Mouse (Mus musculus): ENCODE data around the gene Olfr1339. TPM values are rescaled to one million over a fixed set of nuclear protein-coding genes. Genes with fewer than 3 reads are reported as not detected.

Gene Olfr1339
- total RNA-seq (2014; rRNA removed), result not detected in 2 replicates
- not detected in 2 replicates for polyA plus RNA-seq (2015; fragmentation: Nextera tagmentation; extraction: Ambion mirVana)

GRCm38 (mm10) chr4:118731875-118732274 lies at the start of gene Olfr1339:
Olfr1339 (plus strand) TSS chr4:118732175.
- WGBS, result 100% methylated on average over 1 of the region's 1 CpGs
- no peak within 1 kb of the TSS for H3K4me3 ChIP-seq (ENCODE audit: low read depth, low read length)
- H3K27me3 ChIP-seq (ENCODE audit: insufficient read depth, low read length), result no peaks in the 10 kb centered on the region
- no peak for DNase-seq
- no peaks in the 10 kb centered on the region for H3K36me3 ChIP-seq (ENCODE audit: insufficient read depth)
- no peak for TF ChIP-seq CTCF (IDR thresholded peaks at IDR 0.05; ENCODE audit: low read depth)
- H3K4me1 ChIP-seq (ENCODE audit: insufficient read depth), result no peaks in the 10 kb centered on the region
- no peaks in the 10 kb centered on the region for H3K9me3 ChIP-seq (ENCODE audit: low read length)
- ATAC-seq, result no peak
- no peak within 1 kb of the TSS for H3K27ac ChIP-seq (ENCODE audit: low read depth, low read length)
- no peak within 1 kb of the TSS for H3K4me2 ChIP-seq (ENCODE audit: low read depth)
- H3K9ac ChIP-seq, result no peak within 1 kb of the TSS

DNA sequence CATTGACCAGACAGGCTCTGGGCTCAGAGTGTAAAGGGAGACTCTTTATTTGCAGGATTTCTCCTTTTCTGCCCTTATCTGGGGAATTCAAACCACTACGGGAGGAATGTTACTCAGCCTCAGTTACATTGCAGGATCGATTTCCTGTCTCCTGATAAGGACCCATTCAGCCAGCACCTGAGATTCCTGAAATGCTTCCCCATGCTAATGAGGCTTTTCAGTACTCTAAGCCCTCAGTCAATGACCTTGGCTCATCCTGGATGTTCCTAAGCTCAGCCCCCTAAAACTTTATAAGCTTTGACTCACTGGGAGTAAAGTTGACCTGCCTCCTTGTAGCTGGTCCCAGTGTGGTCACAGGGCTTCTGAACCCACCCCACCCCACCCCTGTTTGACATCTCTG lies 44.9 kb upstream of the Olfr1339 start:
- WGBS, result 83% methylated on average over 2 of the region's 2 CpGs
- H3K27me3 ChIP-seq (ENCODE audit: insufficient read depth, low read length), result no peaks in the 10 kb centered on the region
- ATAC-seq, result no peak
- no peak overlapping the region for H3K4me2 ChIP-seq (ENCODE audit: low read depth)
- H3K9me3 ChIP-seq (ENCODE audit: low read length), result no peaks in the 10 kb centered on the region
- no peaks in the 10 kb centered on the region for H3K4me1 ChIP-seq (ENCODE audit: insufficient read depth)
- no peaks in the 10 kb centered on the region for H3K36me3 ChIP-seq (ENCODE audit: insufficient read depth)
- H3K9ac ChIP-seq, result no peak overlapping the region
- H3K4me3 ChIP-seq (ENCODE audit: low read depth, low read length), result no peak overlapping the region
- DNase-seq, result no peak
- no peak for TF ChIP-seq CTCF (IDR thresholded peaks at IDR 0.05; ENCODE audit: low read depth)
- H3K27ac ChIP-seq (ENCODE audit: low read depth, low read length), result no peak overlapping the region

GRCm38 (mm10) chr4:118692412-118692973 lies 39.5 kb upstream of the Olfr1339 start, which contains the start of gene Olfr1342:
Olfr1342 (minus strand) TSS chr4:118692756.
- no peak within 1 kb of the TSS for H3K4me3 ChIP-seq (ENCODE audit: low read depth, low read length)
- no peak within 1 kb of the TSS for H3K27ac ChIP-seq (ENCODE audit: low read depth, low read length)
- ATAC-seq (no peak), DNase-seq (no peak)
- no peak within 1 kb of the TSS for H3K4me2 ChIP-seq (ENCODE audit: low read depth)
- TF ChIP-seq CTCF (IDR thresholded peaks at IDR 0.05; ENCODE audit: low read depth), result no peak
- WGBS, result 49% methylated on average over 12 of the region's 12 CpGs
- H3K4me1 ChIP-seq (ENCODE audit: insufficient read depth), result no peaks in the 10 kb centered on the region
- no peak within 1 kb of the TSS for H3K9ac ChIP-seq
- H3K27me3 ChIP-seq (ENCODE audit: insufficient read depth, low read length), result no peaks in the 10 kb centered on the region
- no peaks in the 10 kb centered on the region for H3K36me3 ChIP-seq (ENCODE audit: insufficient read depth)
- no peaks in the 10 kb centered on the region for H3K9me3 ChIP-seq (ENCODE audit: low read length)

GRCm38 (mm10) chr4:118693812-118694211 lies 38.2 kb upstream of the Olfr1339 start:
- no peaks in the 10 kb centered on the region for H3K36me3 ChIP-seq (ENCODE audit: insufficient read depth)
- ATAC-seq (no peak), DNase-seq (no peak)
- no peaks in the 10 kb centered on the region for H3K27me3 ChIP-seq (ENCODE audit: insufficient read depth, low read length)
- no peak overlapping the region for H3K4me3 ChIP-seq (ENCODE audit: low read depth, low read length)
- no peak for TF ChIP-seq CTCF (IDR thresholded peaks at IDR 0.05; ENCODE audit: low read depth)
- H3K9me3 ChIP-seq (ENCODE audit: low read length), result no peaks in the 10 kb centered on the region
- H3K27ac ChIP-seq (ENCODE audit: low read depth, low read length), result no peak overlapping the region
- 25% methylated on average over 2 of the region's 2 CpGs for WGBS
- H3K9ac ChIP-seq, result no peak overlapping the region
- no peak overlapping the region for H3K4me2 ChIP-seq (ENCODE audit: low read depth)
- H3K4me1 ChIP-seq (ENCODE audit: insufficient read depth), result no peaks in the 10 kb centered on the region

DNA sequence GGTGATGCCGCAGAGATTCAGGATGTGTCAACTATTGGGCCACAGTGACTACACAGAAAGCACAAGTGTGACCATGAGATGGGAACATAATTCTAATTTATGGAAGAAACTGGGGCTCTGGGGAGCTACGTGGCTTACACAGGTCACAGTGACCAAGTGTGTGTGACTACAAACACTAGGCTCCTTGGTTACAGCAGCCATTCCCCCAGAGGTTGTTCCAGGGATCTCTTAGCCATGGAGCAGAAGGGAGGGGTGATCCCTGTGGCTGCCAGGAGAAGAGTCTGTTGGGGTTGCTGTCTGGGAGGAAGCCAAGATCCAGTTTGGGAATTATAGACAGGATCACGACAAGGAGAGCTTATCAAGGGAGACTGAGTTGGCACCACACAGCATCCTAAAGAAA lies 28.8 kb upstream of the Olfr1339 start, which contains the start of gene Olfr1341:
Olfr1341 (plus strand) TSS at position 301 of the 400 bp plus-strand sequence.
- no peak for TF ChIP-seq CTCF (IDR thresholded peaks at IDR 0.05; ENCODE audit: low read depth)
- ATAC-seq, result no peak
- H3K4me1 ChIP-seq (ENCODE audit: insufficient read depth), result no peaks in the 10 kb centered on the region
- no peak within 1 kb of the TSS for H3K27ac ChIP-seq (ENCODE audit: low read depth, low read length)
- H3K27me3 ChIP-seq (ENCODE audit: insufficient read depth, low read length), result no peaks in the 10 kb centered on the region
- no peaks in the 10 kb centered on the region for H3K36me3 ChIP-seq (ENCODE audit: insufficient read depth)
- no peak within 1 kb of the TSS for H3K4me3 ChIP-seq (ENCODE audit: low read depth, low read length)
- H3K9me3 ChIP-seq (ENCODE audit: low read length), result no peaks in the 10 kb centered on the region
- DNase-seq, result no peak
- WGBS, result 76% methylated on average over 3 of the region's 3 CpGs
- H3K4me2 ChIP-seq (ENCODE audit: low read depth), result no peak within 1 kb of the TSS
- no peak within 1 kb of the TSS for H3K9ac ChIP-seq

- H3K27ac ChIP-seq (ENCODE audit: low read depth, low read length), result no peak overlapping the region
- H3K9me3 ChIP-seq (ENCODE audit: low read length), result no peaks in the 10 kb centered on the region
- H3K4me3 ChIP-seq (ENCODE audit: low read depth, low read length), result no peak overlapping the region
- no peak overlapping the region for H3K4me2 ChIP-seq (ENCODE audit: low read depth)
- H3K4me1 ChIP-seq (ENCODE audit: insufficient read depth), result no peaks in the 10 kb centered on the region
- no peak for DNase-seq
- 86% methylated on average over 5 of the region's 5 CpGs for WGBS
- no peak overlapping the region for H3K9ac ChIP-seq
- no peak for ATAC-seq
- no peak for TF ChIP-seq CTCF (IDR thresholded peaks at IDR 0.05; ENCODE audit: low read depth)
- H3K36me3 ChIP-seq (ENCODE audit: insufficient read depth), result no peaks in the 10 kb centered on the region
- H3K27me3 ChIP-seq (ENCODE audit: insufficient read depth, low read length), result no peaks in the 10 kb centered on the region
These were observed 23.9 kb upstream of the Olfr1339 start for GRCm38 (mm10) chr4:118708086-118708485.

DNA sequence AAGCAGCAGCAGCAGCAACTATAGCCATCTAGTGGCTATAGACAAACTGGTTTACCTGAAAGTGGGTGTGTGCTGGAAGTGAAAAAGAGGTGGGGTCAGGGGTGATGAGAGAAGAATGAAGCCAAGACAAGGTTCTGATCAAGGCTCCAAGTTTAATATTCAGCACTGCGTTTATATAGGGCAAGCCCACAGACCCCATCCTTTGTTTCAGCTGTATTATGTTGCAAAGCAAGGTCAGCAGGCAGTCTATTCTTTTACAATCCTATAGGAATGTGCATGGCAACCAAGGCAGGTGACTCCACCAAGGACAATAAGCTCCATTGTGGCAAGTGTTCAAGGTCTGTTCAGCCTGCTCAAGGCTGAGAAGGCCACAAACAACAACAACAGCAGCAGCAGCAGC lies 20.3 kb upstream of the Olfr1339 start:
- no peak for DNase-seq
- Histone ChIP-seq H3K9ac (no peak overlapping the region), H3K27ac (ENCODE audit: low read depth, low read length) (no peak overlapping the region), H3K4me2 (ENCODE audit: low read depth) (no peak overlapping the region), H3K9me3 (ENCODE audit: low read length) (no peaks in the 10 kb centered on the region), H3K4me3 (ENCODE audit: low read depth, low read length) (no peak overlapping the region), H3K4me1 (ENCODE audit: insufficient read depth) (no peaks in the 10 kb centered on the region), H3K27me3 (ENCODE audit: insufficient read depth, low read length) (no peaks in the 10 kb centered on the region), H3K36me3 (ENCODE audit: insufficient read depth) (no peaks in the 10 kb centered on the region)
- no peak for ATAC-seq
- 4% methylated on average over 1 of the region's 1 CpGs for WGBS
- TF ChIP-seq CTCF (IDR thresholded peaks at IDR 0.05; ENCODE audit: low read depth), result no peak

All from forebrain, postnatal 0 days (tissue).